Mouse (Mus musculus) neural tube, embryonic 13.5 days (tissue): ENCODE measurements around the gene Gabarapl2. TPM values are rescaled to one million over a fixed set of nuclear protein-coding genes. Genes with fewer than 3 reads are reported as not detected.
"Not testable (repeated sequence)": the region's sequence is repeated elsewhere in the genome, so short reads cannot be mapped to it uniquely, and the experiment has no call there.

Source experiments
- ATAC-seq: fragments of 200-750 bp; cut with Nextera tagmentation; 2 replicates; pipeline ENCODE4 v1.8.0; 2017; ENCODE audit warnings: low read depth, mild to moderate bottlenecking, moderate TSS enrichment, moderate library complexity
- H3K27ac ChIP-seq: fragments of 300-500 bp; sonication (generic); replicated peaks from 2 replicates; pipeline ENCODE4 v1.5.1; 2015; ENCODE audit warnings: moderate library complexity, mild to moderate bottlenecking, inconsistent platforms
- H3K27me3 ChIP-seq: fragments of 300-500 bp; sonication (generic); 2 replicates; pipeline ENCODE4 v1.6.1; 2015; ENCODE audit warnings: mild to moderate bottlenecking, inconsistent platforms
- H3K36me3 ChIP-seq: fragments of 300-500 bp; sonication (generic); 2 replicates; pipeline ENCODE4 v1.6.1; 2015; ENCODE audit warnings: mild to moderate bottlenecking, inconsistent platforms
- H3K4me1 ChIP-seq: fragments of 300-500 bp; sonication (generic); replicated peaks from 2 replicates; pipeline ENCODE4 v1.6.1; 2015; ENCODE audit warnings: inconsistent platforms
- H3K4me2 ChIP-seq: fragments of 300-500 bp; sonication (generic); 2 replicates; pipeline ENCODE4 v1.6.1; 2015; ENCODE audit warnings: inconsistent platforms, mild to moderate bottlenecking, moderate library complexity
- H3K4me3 ChIP-seq: fragments of 300-500 bp; sonication (generic); 2 replicates; pipeline ENCODE4 v1.5.1; 2015; ENCODE audit warnings: mild to moderate bottlenecking, inconsistent platforms
- H3K9ac ChIP-seq: fragments of 300-500 bp; sonication (generic); 2 replicates; pipeline ENCODE4 v1.6.1; 2015; ENCODE audit warnings: moderate library complexity, mild to moderate bottlenecking, inconsistent platforms
- H3K9me3 ChIP-seq: fragments of 300-500 bp; sonication (generic); 2 replicates; pipeline ENCODE4 v1.6.1; 2016; ENCODE audit warnings: inconsistent platforms
- WGBS: fragments of 180-500 bp; shearing (Covaris S2); methylation state at CpG from one replicate; pipeline ENCODE4 v1.1.7; 2015; 5-methylcytosine and 5-hydroxymethylcytosine counted together
- polyA plus RNA-seq: library from polyadenylated mRNA; unstranded; fragments of >200 nt; fragmentation: Nextera tagmentation; extraction: Ambion mirVana; gene quantifications from 2 replicates; pipeline ENCODE4 v1.2.1, GENCODE M21; 2015

The Gabarapl2 gene
- polyA plus RNA-seq, 1 experiment from 2014 or later: 491 TPM

- H3K4me1 ChIP-seq: no peaks in the 10 kb centered on the region
- H3K27me3 ChIP-seq: no peaks in the 10 kb centered on the region
- 81% methylated on average over 2 of the region's 2 CpGs for WGBS
- H3K9ac ChIP-seq: no peak overlapping the region
- no peaks in the 10 kb centered on the region for H3K9me3 ChIP-seq
- no peak overlapping the region for H3K4me3 ChIP-seq
- ATAC-seq: no peak
- H3K4me2 ChIP-seq: no peak overlapping the region
- H3K27ac ChIP-seq: no peak overlapping the region
- peaks cover 21% of the 10 kb centered on the region for H3K36me3 ChIP-seq
These were observed 20.8 kb upstream of the Gabarapl2 start for GRCm38 (mm10) chr8:111919663-111920062.

- Histone ChIP-seq H3K4me3 (no peak overlapping the region), H3K9me3 (no peaks in the 10 kb centered on the region), H3K9ac (no peak overlapping the region), H3K36me3 (peaks cover 21% of the 10 kb centered on the region), H3K27me3 (no peaks in the 10 kb centered on the region), H3K4me2 (no peak overlapping the region), H3K4me1 (no peaks in the 10 kb centered on the region), H3K27ac (no peak overlapping the region)
- no peak for ATAC-seq
- WGBS: 89% methylated on average over 4 of the region's 4 CpGs
These were observed 19.5 kb upstream of the Gabarapl2 start for GRCm38 (mm10) chr8:111920971-111921370.

GRCm38 (mm10) chr8:111923383-111923804 is 17.1 kb upstream of the Gabarapl2 start:
- H3K4me3 ChIP-seq: no peak overlapping the region
- 31% methylated on average over 10 of the region's 10 CpGs for WGBS
- no peaks in the 10 kb centered on the region for H3K9me3 ChIP-seq
- no peak overlapping the region for H3K27ac ChIP-seq
- H3K4me2 ChIP-seq: no peak overlapping the region
- no peak; the same call in 1 of the 2 replicates for ATAC-seq
- H3K4me1 ChIP-seq: no peaks in the 10 kb centered on the region
- peaks cover 7% of the 10 kb centered on the region for H3K36me3 ChIP-seq
- H3K9ac ChIP-seq: no peak overlapping the region
- no peaks in the 10 kb centered on the region for H3K27me3 ChIP-seq

- Histone ChIP-seq H3K36me3 (0 out of 2 replicates have a peak, but pooled peaks cover 2% of the 10 kb centered on the region), H3K4me2 (no peak overlapping the region), H3K27ac (no peak overlapping the region), H3K4me3 (no peak overlapping the region), H3K9me3 (no peaks in the 10 kb centered on the region), H3K4me1 (no peaks in the 10 kb centered on the region), H3K27me3 (no peaks in the 10 kb centered on the region), H3K9ac (no peak overlapping the region)
- WGBS: 87% methylated on average over 7 of the region's 7 CpGs
- ATAC-seq: no peak
These were observed 15.5 kb upstream of the Gabarapl2 start for GRCm38 (mm10) chr8:111924976-111925375.

GRCm38 (mm10) chr8:111929648-111930344 is 10.7 kb upstream of the Gabarapl2 start:
- H3K27me3 ChIP-seq: no peaks in the 10 kb centered on the region
- H3K4me2 ChIP-seq: no peak overlapping the region
- peaks cover 17% of the 10 kb centered on the region for H3K4me1 ChIP-seq
- 0 out of 2 replicates have a peak, but pooled peaks cover 2% of the 10 kb centered on the region for H3K36me3 ChIP-seq
- 81% methylated on average over 8 of the region's 8 CpGs for WGBS
- no peak overlapping the region for H3K4me3 ChIP-seq
- H3K9ac ChIP-seq: no peak overlapping the region
- no peak for ATAC-seq
- H3K9me3 ChIP-seq: no peaks in the 10 kb centered on the region
- H3K27ac ChIP-seq: no peak overlapping the region

- H3K4me1 ChIP-seq: peaks cover 17% of the 10 kb centered on the region
- H3K27ac ChIP-seq: no peak overlapping the region
- no peaks in the 10 kb centered on the region for H3K27me3 ChIP-seq
- no peaks in the 10 kb centered on the region for H3K9me3 ChIP-seq
- 77% methylated on average over 16 of the region's 16 CpGs for WGBS
- no peak overlapping the region for H3K4me3 ChIP-seq
- no peak overlapping the region for H3K4me2 ChIP-seq
- no peak for ATAC-seq
- H3K36me3 ChIP-seq: 0 out of 2 replicates have a peak, but pooled peaks cover 2% of the 10 kb centered on the region
- H3K9ac ChIP-seq: no peak overlapping the region
These were observed 8.8 kb upstream of the Gabarapl2 start for GRCm38 (mm10) chr8:111931721-111932120.

GRCm38 (mm10) chr8:111932580-111933336 is 7.7 kb upstream of the Gabarapl2 start:
- H3K4me3 ChIP-seq: peak overlapping the region; percentile 64
- peak overlapping the region; percentile 79 for H3K9ac ChIP-seq
- no peaks in the 10 kb centered on the region for H3K9me3 ChIP-seq
- ATAC-seq: no peak; the same call in 1 of the 2 replicates
- no peaks in the 10 kb centered on the region for H3K27me3 ChIP-seq
- WGBS: 27% methylated on average over 19 of the region's 19 CpGs
- H3K36me3 ChIP-seq: no peaks in the 10 kb centered on the region
- H3K4me2 ChIP-seq: peak overlapping the region; percentile 71
- peaks cover 17% of the 10 kb centered on the region for H3K4me1 ChIP-seq
- H3K27ac ChIP-seq: peak overlapping the region; percentile 92

- ATAC-seq: peak; percentile 100
- H3K27me3 ChIP-seq: no peaks in the 10 kb centered on the region
- peaks cover 17% of the 10 kb centered on the region for H3K4me1 ChIP-seq
- 1% methylated on average over 53 of the region's 53 CpGs for WGBS
- H3K9me3 ChIP-seq: no peaks in the 10 kb centered on the region
- H3K9ac ChIP-seq: peak within 1 kb of the TSS; percentile 79
- H3K4me2 ChIP-seq: peak within 1 kb of the TSS; percentile 71
- H3K27ac ChIP-seq: peak within 1 kb of the TSS; percentile 92
- no peaks in the 10 kb centered on the region for H3K36me3 ChIP-seq
- peak within 1 kb of the TSS; percentile 64 for H3K4me3 ChIP-seq
These were observed 7.0 kb upstream of the Gabarapl2 start, which contains the start of gene Tmem231 for GRCm38 (mm10) chr8:111933348-111934076. Gene Tmem231 (minus strand): TSS chr8:111933881.

GRCm38 (mm10) chr8:111934201-111934600 is 6.3 kb upstream of the Gabarapl2 start:
- H3K27ac ChIP-seq: peak overlapping the region; percentile 92
- WGBS: 90% methylated on average over 2 of the region's 2 CpGs
- peaks cover 17% of the 10 kb centered on the region for H3K4me1 ChIP-seq
- peak overlapping the region; percentile 71 for H3K4me2 ChIP-seq
- no peak overlapping the region for H3K9ac ChIP-seq
- H3K4me3 ChIP-seq: no peak overlapping the region
- no peaks in the 10 kb centered on the region for H3K9me3 ChIP-seq
- H3K36me3 ChIP-seq: no peaks in the 10 kb centered on the region
- ATAC-seq: no peak
- no peaks in the 10 kb centered on the region for H3K27me3 ChIP-seq

- H3K4me1 ChIP-seq: peaks cover 29% of the 10 kb centered on the region
- H3K9ac ChIP-seq: no peak overlapping the region
- H3K4me2 ChIP-seq: no peak overlapping the region
- no peaks in the 10 kb centered on the region for H3K9me3 ChIP-seq
- H3K36me3 ChIP-seq: peaks cover 3% of the 10 kb centered on the region
- ATAC-seq: no peak
- 68% methylated on average over 3 of the region's 3 CpGs for WGBS
- H3K27me3 ChIP-seq: no peaks in the 10 kb centered on the region
- H3K4me3 ChIP-seq: no peak overlapping the region
- H3K27ac ChIP-seq: no peak overlapping the region
These were observed 3.3 kb upstream of the Gabarapl2 start for GRCm38 (mm10) chr8:111937184-111937583.

- not testable (repeated sequence) for H3K9ac ChIP-seq, H3K27me3 ChIP-seq, H3K9me3 ChIP-seq, H3K27ac ChIP-seq, H3K36me3 ChIP-seq, H3K4me2 ChIP-seq, H3K4me3 ChIP-seq, ATAC-seq
- 91% methylated on average over 9 of the region's 9 CpGs for WGBS
- H3K4me1 ChIP-seq: peaks cover 26% of the 10 kb centered on the region
These were observed 2.2 kb upstream of the Gabarapl2 start for GRCm38 (mm10) chr8:111938076-111938985.
